Mouse (Mus musculus): ENCODE results near the gene Ankrd65.
"Not testable (repeated sequence)": the region's sequence is repeated elsewhere in the genome, so short reads cannot be mapped to it uniquely, and the experiment has no call there.

Ankrd65 gene

GRCm38 (mm10) chr4:155784081-155784701, 6.0 kb upstream of the Ankrd65 start:
- H3K36me3 ChIP-seq (ENCODE audit: control insufficient read depth, insufficient read depth, low read length, poor library complexity, severe bottlenecking), result no peaks in the 10 kb centered on the region
- DNase-seq (ENCODE audit: low read depth, low spot score), result peak; percentile 77
- no peaks in the 10 kb centered on the region; the same call in 1 of the 2 replicates for H3K27me3 ChIP-seq (ENCODE audit: control insufficient read depth, insufficient read depth, low read length, poor library complexity, severe bottlenecking)

GRCm38 (mm10) chr4:155785246-155785645, 5.0 kb upstream of the Ankrd65 start:
- no peak for DNase-seq (ENCODE audit: low read depth, low spot score)
- Histone ChIP-seq H3K27me3 (ENCODE audit: control insufficient read depth, insufficient read depth, low read length, poor library complexity, severe bottlenecking) (no peaks in the 10 kb centered on the region; the same call in 1 of the 2 replicates), H3K36me3 (ENCODE audit: control insufficient read depth, insufficient read depth, low read length, poor library complexity, severe bottlenecking) (no peaks in the 10 kb centered on the region)

DNA sequence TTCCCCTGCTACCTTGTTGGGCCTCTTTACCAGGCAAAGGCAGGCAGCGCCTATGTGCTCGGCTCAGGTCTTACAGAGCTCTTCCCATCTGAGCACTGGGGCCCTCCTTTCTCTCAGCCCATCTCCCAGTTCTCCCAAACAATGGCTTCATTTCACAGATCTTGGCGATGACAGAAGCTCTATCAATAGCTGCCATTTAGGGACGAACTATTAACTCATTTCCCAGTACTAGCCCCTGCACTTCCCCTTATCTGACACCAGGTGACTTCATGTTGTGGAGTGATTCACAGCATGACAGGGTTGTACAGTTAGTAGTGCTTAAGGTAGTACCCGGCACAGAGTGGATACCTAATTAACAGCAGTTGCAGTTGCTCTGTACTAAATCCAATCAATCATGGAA, 4.4 kb upstream of the Ankrd65 start, which contains the start of gene Tmem88b:
TSS of gene Tmem88b (minus strand) at position 56 of the 400 bp plus-strand sequence.
- Histone ChIP-seq H3K27me3 (ENCODE audit: control insufficient read depth, insufficient read depth, low read length, poor library complexity, severe bottlenecking) (no peaks in the 10 kb centered on the region; the same call in 1 of the 2 replicates), H3K36me3 (ENCODE audit: control insufficient read depth, insufficient read depth, low read length, poor library complexity, severe bottlenecking) (no peaks in the 10 kb centered on the region)
- no peak for DNase-seq (ENCODE audit: low read depth, low spot score)

DNA sequence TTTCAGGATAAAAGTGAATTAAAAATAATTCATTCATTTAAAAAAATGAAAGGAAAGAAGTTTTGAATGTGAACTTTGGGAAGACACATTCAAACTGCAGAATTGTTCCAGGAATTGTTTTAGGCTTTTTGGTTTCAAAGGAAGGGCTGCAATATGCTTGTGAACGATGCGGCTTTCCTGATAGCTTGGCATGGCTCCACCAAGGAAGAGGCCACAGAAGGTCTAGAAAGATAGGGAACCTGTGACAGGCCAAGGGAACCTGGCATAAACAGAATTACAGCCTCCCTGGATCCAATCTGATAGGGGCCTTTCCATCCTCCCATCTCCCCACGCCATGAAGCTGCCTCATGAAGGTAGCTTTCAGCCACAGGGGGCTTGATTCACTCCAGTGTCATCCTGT, 1.9 kb upstream of the Ankrd65 start:
- Histone ChIP-seq H3K36me3 (ENCODE audit: control insufficient read depth, insufficient read depth, low read length, poor library complexity, severe bottlenecking) (no peaks in the 10 kb centered on the region), H3K27me3 (ENCODE audit: control insufficient read depth, insufficient read depth, low read length, poor library complexity, severe bottlenecking) (peaks cover 3% of the 10 kb centered on the region; the same call in 1 of the 2 replicates)
- no peak for DNase-seq (ENCODE audit: low read depth, low spot score)

DNA sequence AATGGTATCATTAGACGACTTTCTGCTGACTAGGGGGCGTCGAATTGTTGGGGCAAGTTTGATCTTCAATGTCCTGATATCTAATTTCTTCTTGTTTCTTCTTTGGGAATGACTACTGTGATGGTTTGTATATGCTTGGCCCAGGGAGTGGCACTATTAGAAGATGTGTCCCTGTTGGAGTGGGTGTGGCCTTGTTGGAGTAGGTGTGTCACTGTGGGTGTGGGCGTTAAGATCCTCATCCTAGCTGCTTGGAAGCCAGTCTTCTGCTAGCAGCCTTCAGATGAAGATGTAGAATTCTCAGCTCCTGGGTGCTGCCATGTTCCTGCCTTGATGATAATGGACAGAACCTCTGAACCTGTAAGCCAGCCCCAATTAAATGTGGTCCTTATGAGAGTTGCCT, 1.4 kb upstream of the Ankrd65 start:
- H3K36me3 ChIP-seq (ENCODE audit: control insufficient read depth, insufficient read depth, low read length, poor library complexity, severe bottlenecking); H3K27me3 ChIP-seq (ENCODE audit: control insufficient read depth, insufficient read depth, low read length, poor library complexity, severe bottlenecking); DNase-seq (ENCODE audit: low read depth, low spot score): not testable (repeated sequence)

- H3K36me3 ChIP-seq (ENCODE audit: control insufficient read depth, insufficient read depth, low read length, poor library complexity, severe bottlenecking), result no peaks in the 10 kb centered on the region
Measured at GRCm38 (mm10) chr4:155790650-155791161, 467 bp downstream of the Ankrd65 start.

DNA sequence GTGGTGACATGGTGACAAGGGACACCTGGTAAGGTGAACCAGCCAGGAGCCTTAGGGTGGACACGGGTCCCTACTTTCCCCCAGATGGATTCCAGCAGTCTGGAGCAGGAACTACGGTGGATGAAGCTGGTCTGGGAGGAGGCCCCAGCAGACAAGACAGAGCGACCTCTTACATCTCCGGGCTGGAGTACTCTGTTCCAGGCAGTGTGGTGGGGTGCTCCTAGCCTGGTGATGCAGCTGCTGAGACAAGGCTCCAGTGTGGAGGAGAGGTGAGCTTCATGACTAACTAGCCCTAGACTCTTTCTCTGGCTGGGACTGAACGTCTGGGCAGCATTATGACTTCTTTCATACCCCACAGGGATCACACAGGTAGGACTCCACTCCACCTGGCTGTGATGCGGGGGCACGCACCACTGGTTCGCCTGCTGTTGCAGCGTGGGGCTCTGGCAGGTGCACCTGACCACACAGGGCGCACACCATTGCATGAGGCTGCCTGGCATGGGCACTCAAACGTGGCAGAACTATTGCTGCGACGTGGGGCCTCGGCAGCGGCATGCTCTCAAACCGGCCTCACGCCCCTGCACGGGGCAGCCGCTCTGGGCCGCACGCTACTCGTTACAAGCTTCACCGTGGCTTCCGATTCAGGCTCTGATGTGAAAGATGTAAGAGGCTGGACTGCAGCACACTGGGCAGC, 1.1 kb downstream of the Ankrd65 start:
- H3K27me3 ChIP-seq (ENCODE audit: control insufficient read depth, insufficient read depth, low read length, poor library complexity, severe bottlenecking), result peaks cover 3% of the 10 kb centered on the region; the same call in 1 of the 2 replicates
- H3K36me3 ChIP-seq (ENCODE audit: control insufficient read depth, insufficient read depth, low read length, poor library complexity, severe bottlenecking), result no peaks in the 10 kb centered on the region
- no peak for DNase-seq (ENCODE audit: low read depth, low spot score)

More at GRCm38 (mm10) chr4:155790650-155791161, 467 bp downstream of the Ankrd65 start:
- no peak for DNase-seq (ENCODE audit: low read depth, low spot score)
- peaks cover 3% of the 10 kb centered on the region; the same call in 1 of the 2 replicates for H3K27me3 ChIP-seq (ENCODE audit: control insufficient read depth, insufficient read depth, low read length, poor library complexity, severe bottlenecking)

GRCm38 (mm10) chr4:155793730-155794129, 3.5 kb downstream of the Ankrd65 start:
- Histone ChIP-seq H3K36me3 (ENCODE audit: control insufficient read depth, insufficient read depth, low read length, poor library complexity, severe bottlenecking) (no peaks in the 10 kb centered on the region), H3K27me3 (ENCODE audit: control insufficient read depth, insufficient read depth, low read length, poor library complexity, severe bottlenecking) (peaks cover 3% of the 10 kb centered on the region; the same call in 1 of the 2 replicates)
- no peak for DNase-seq (ENCODE audit: low read depth, low spot score)

DNA sequence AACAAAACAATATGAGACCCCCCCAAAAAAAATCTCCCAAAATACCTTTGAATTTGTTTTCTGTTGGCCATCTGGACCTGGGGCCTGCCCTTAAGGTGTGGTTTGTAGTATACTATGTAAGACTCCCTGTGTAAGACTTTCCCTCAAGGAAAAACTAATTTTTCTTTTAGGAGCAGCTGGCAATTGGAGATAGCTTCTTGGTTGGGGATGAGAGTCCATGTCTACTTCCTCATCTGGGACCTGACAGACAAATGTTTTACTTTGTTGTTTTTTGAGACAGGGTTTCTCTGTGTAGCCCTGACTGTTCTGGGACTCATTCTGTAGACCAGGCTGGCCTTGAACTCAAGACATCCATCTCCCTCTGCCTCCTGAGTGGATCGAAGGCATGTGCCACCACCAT, 11.8 kb downstream of the Ankrd65 start:
- no peaks in the 10 kb centered on the region; the same call in 1 of the 2 replicates for H3K27me3 ChIP-seq (ENCODE audit: control insufficient read depth, insufficient read depth, low read length, poor library complexity, severe bottlenecking)
- H3K36me3 ChIP-seq (ENCODE audit: control insufficient read depth, insufficient read depth, low read length, poor library complexity, severe bottlenecking), result no peaks in the 10 kb centered on the region; the same call in 1 of the 2 replicates
- DNase-seq (ENCODE audit: low read depth, low spot score), result no peak

- DNase-seq (ENCODE audit: low read depth, low spot score), result peak; percentile 55
- Histone ChIP-seq H3K36me3 (ENCODE audit: control insufficient read depth, insufficient read depth, low read length, poor library complexity, severe bottlenecking) (peaks cover 2% of the 10 kb centered on the region), H3K27me3 (ENCODE audit: control insufficient read depth, insufficient read depth, low read length, poor library complexity, severe bottlenecking) (no peaks in the 10 kb centered on the region; the same call in 1 of the 2 replicates)
Measured at GRCm38 (mm10) chr4:155802741-155803339, 12.6 kb downstream of the Ankrd65 start, which contains the start of gene Mrpl20. Mrpl20 (plus strand) TSS chr4:155802878.

GRCm38 (mm10) chr4:155803340-155804041, 13.3 kb downstream of the Ankrd65 start:
- peak; percentile 96 for DNase-seq (ENCODE audit: low read depth, low spot score)
- H3K36me3 ChIP-seq (ENCODE audit: control insufficient read depth, insufficient read depth, low read length, poor library complexity, severe bottlenecking), result peaks cover 2% of the 10 kb centered on the region
- H3K27me3 ChIP-seq (ENCODE audit: control insufficient read depth, insufficient read depth, low read length, poor library complexity, severe bottlenecking), result no peaks in the 10 kb centered on the region; the same call in 1 of the 2 replicates

DNA sequence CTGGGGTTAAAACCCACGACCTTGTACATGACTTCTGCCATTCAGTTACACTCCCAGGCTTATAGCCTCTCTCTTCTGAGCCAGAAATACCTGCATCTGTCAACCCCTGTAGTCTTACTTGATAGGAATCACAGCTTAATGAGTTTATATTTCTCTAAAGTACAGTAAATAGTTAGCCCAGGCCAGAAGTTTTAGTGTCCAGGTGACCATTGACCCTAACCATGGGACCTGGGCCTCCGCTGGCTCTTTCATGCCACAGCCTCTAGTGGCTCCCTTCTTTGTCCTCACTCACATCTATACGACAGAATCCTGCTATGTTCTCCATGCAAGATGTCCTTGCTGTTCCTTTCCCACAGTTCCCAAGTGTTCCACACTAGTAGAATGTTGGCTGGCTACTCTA, 17.6 kb downstream of the Ankrd65 start:
- no peak for DNase-seq (ENCODE audit: low read depth, low spot score)
- Histone ChIP-seq H3K27me3 (ENCODE audit: control insufficient read depth, insufficient read depth, low read length, poor library complexity, severe bottlenecking) (no peaks in the 10 kb centered on the region), H3K36me3 (ENCODE audit: control insufficient read depth, insufficient read depth, low read length, poor library complexity, severe bottlenecking) (peaks cover 6% of the 10 kb centered on the region)

GRCm38 (mm10) chr4:155811929-155812664, 21.9 kb downstream of the Ankrd65 start, which contains the start of gene Ccnl2:
Ccnl2 (plus strand) TSS chr4:155812489.
- Histone ChIP-seq H3K36me3 (ENCODE audit: control insufficient read depth, insufficient read depth, low read length, poor library complexity, severe bottlenecking) (peaks cover 13% of the 10 kb centered on the region), H3K27me3 (ENCODE audit: control insufficient read depth, insufficient read depth, low read length, poor library complexity, severe bottlenecking) (no peaks in the 10 kb centered on the region)
- DNase-seq (ENCODE audit: low read depth, low spot score), result peak; percentile 98
